Mouse (Mus musculus) intestine, embryonic 14.5 days (tissue): Measurements from ENCODE around the gene Map3k5. TPM values are rescaled to one million over a fixed set of nuclear protein-coding genes. Genes with fewer than 3 reads are reported as not detected.

ENCODE experiments used
- ATAC-seq: fragments of 200-750 bp; cut with Nextera tagmentation; replicated peaks from 2 replicates; pipeline ENCODE4 v1.8.0; 2017; ENCODE audit warnings: low read depth, moderate number of reproducible peaks, moderate TSS enrichment, moderate library complexity; ENCODE audit not compliant: low FRiP score, low TSS enrichment
- DNase-seq: peaks from one replicate; pipeline ENCODE4 v3.0.0-alpha.2; 2018; ENCODE audit warnings: low spot score
- H3K27ac ChIP-seq: fragments of 300-500 bp; sonication (generic); 2 replicates; pipeline ENCODE4 v1.5.1; 2014; ENCODE audit warnings: low read depth, mild to moderate bottlenecking, control low read depth
- H3K27me3 ChIP-seq: fragments of 300-500 bp; sonication (generic); replicated peaks from 2 replicates; pipeline ENCODE4 v1.6.1; 2014; ENCODE audit warnings: low read length, control low read depth; ENCODE audit not compliant: control insufficient read depth, insufficient read depth
- H3K36me3 ChIP-seq: fragments of 300-500 bp; sonication (generic); 2 replicates; pipeline ENCODE4 v1.6.1; 2014; ENCODE audit warnings: low read length, control low read depth; ENCODE audit not compliant: control insufficient read depth, insufficient read depth
- H3K4me1 ChIP-seq: fragments of 300-500 bp; sonication (generic); replicated peaks from 2 replicates; pipeline ENCODE4 v1.6.1; 2014; ENCODE audit warnings: low read length, control low read depth, mixed read lengths; ENCODE audit not compliant: control insufficient read depth, insufficient read depth
- H3K4me2 ChIP-seq: fragments of 300-500 bp; sonication (generic); 2 replicates; pipeline ENCODE4 v1.6.1; 2014; ENCODE audit warnings: low read length
- H3K4me3 ChIP-seq: fragments of 300-500 bp; sonication (generic); 2 replicates; pipeline ENCODE4 v1.5.1; 2014; ENCODE audit warnings: low read depth, low read length, control low read depth, mixed read lengths
- H3K9ac ChIP-seq: fragments of 300-500 bp; sonication (generic); 2 replicates; pipeline ENCODE4 v1.6.1; 2014; ENCODE audit warnings: mild to moderate bottlenecking, low read length
- H3K9me3 ChIP-seq: fragments of 300-500 bp; sonication (generic); 2 replicates; pipeline ENCODE4 v1.6.1; 2016; ENCODE audit warnings: low read length, control low read depth; ENCODE audit not compliant: control insufficient read depth
- WGBS: fragments of 180-500 bp; shearing (Covaris S2); extraction: QIAGEN DNeasy Blood & Tissue Kit; methylation state at CpG from one replicate; pipeline ENCODE4 v1.1.7; 2014; 5-methylcytosine and 5-hydroxymethylcytosine counted together
- polyA plus RNA-seq: library from polyadenylated mRNA; unstranded; fragments of >200 nt; fragmentation: Nextera tagmentation; extraction: Ambion mirVana; gene quantifications from 2 replicates; pipeline ENCODE4 v1.2.1, GENCODE M21; 2014

Map3k5 gene
- polyA plus RNA-seq, 1 experiment from 2014 or later: 2.8 TPM

GRCm38 (mm10) chr10:20010018-20010417, 75.7 kb downstream of the Map3k5 start:
- Histone ChIP-seq H3K4me1 (no peaks in the 10 kb centered on the region), H3K9me3 (no peaks in the 10 kb centered on the region), H3K27me3 (no peaks in the 10 kb centered on the region), H3K36me3 (no peaks in the 10 kb centered on the region), H3K4me3 (no peak overlapping the region), H3K4me2 (no peak overlapping the region), H3K9ac (no peak overlapping the region), H3K27ac (no peak overlapping the region)
- ATAC-seq (no peak), DNase-seq (no peak)
- 92% methylated on average over 3 of the region's 3 CpGs for WGBS

- H3K4me3 ChIP-seq: no peak overlapping the region
- no peaks in the 10 kb centered on the region for H3K27me3 ChIP-seq
- ATAC-seq (no peak), DNase-seq (no peak)
- no peak overlapping the region for H3K9ac ChIP-seq
- WGBS: 96% methylated on average over 10 of the region's 10 CpGs
- H3K36me3 ChIP-seq: no peaks in the 10 kb centered on the region
- H3K9me3 ChIP-seq: peaks cover 7% of the 10 kb centered on the region
- H3K4me2 ChIP-seq: no peak overlapping the region
- H3K27ac ChIP-seq: no peak overlapping the region
- no peaks in the 10 kb centered on the region for H3K4me1 ChIP-seq
These were observed 84.1 kb downstream of the Map3k5 start for GRCm38 (mm10) chr10:20018406-20018805.

GRCm38 (mm10) chr10:20018806-20019205, 84.5 kb downstream of the Map3k5 start:
- Histone ChIP-seq H3K4me2 (no peak overlapping the region), H3K4me3 (no peak overlapping the region), H3K36me3 (no peaks in the 10 kb centered on the region), H3K4me1 (no peaks in the 10 kb centered on the region), H3K27me3 (no peaks in the 10 kb centered on the region), H3K9me3 (peaks cover 7% of the 10 kb centered on the region), H3K9ac (no peak overlapping the region), H3K27ac (no peak overlapping the region)
- no peak for ATAC-seq
- WGBS: 92% methylated on average over 3 of the region's 3 CpGs
- no peak for DNase-seq

DNA sequence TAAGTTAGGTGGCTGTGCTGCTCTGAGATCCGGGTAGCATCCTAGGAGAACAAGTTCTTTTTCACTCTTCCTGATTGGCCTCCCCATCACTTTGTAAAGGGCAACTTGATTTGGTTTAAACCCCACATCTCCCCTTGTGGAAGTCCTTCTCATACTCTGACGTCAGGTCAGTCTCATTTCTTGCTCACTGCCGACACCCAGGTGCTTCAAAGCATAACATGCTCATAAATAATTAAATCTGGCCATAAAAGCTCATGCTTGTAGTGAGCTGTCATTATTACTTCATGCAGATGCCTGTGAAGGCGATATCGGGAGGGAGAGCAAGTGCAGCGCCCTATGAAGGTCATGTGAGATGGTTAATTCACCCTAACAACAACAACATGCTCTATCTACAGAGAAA, 87.0 kb downstream of the Map3k5 start:
- H3K4me1 ChIP-seq: no peaks in the 10 kb centered on the region
- DNase-seq (no peak), ATAC-seq (no peak)
- no peaks in the 10 kb centered on the region for H3K36me3 ChIP-seq
- peaks cover 7% of the 10 kb centered on the region for H3K9me3 ChIP-seq
- H3K27ac ChIP-seq: no peak overlapping the region
- H3K4me2 ChIP-seq: no peak overlapping the region
- no peak overlapping the region for H3K4me3 ChIP-seq
- no peak overlapping the region for H3K9ac ChIP-seq
- 81% methylated on average over 6 of the region's 6 CpGs for WGBS
- no peaks in the 10 kb centered on the region for H3K27me3 ChIP-seq

DNA sequence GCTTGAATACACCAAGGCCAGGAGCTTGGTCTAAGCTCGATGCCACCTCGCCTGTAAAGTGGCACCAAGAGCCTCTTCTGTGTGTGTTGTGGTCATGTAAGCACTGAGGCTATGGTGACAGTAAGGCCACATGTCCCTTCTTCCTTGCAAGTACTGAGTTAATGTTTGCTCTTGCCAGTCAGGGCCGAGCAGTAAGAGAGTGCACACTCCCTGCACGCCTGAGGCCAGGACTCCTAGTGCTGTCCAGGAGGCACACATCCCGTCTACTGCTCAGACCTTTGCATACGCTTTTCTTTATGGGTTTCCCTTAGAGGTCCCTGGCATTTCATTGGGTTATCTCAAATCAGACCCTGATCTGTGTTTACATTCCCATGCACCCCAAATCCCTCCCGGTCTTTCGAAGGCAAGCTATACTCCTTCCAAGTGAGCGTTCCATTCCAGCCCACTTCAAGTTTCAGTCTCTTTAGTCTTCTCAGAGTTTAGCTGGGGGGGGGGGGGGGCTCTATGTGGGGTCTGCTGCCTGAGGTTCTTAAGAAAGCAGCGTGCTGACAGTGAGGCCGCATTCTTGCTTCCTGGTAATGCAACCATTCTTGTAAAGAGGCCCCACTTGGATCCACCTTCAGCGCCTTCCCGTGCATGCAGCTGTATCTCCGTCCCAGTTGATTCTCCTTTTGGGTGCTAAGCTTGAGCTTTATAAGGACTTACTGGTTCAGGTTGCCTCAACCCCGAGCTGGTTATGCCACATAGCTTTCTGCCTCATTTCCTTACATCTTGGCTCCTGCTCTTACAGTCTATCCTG, 87.6 kb downstream of the Map3k5 start:
- 82% methylated on average over 15 of the region's 15 CpGs for WGBS
- no peak for DNase-seq
- Histone ChIP-seq H3K4me1 (no peaks in the 10 kb centered on the region), H3K9ac (no peak overlapping the region), H3K9me3 (peaks cover 7% of the 10 kb centered on the region), H3K4me2 (no peak overlapping the region), H3K36me3 (no peaks in the 10 kb centered on the region), H3K27me3 (no peaks in the 10 kb centered on the region), H3K27ac (no peak overlapping the region), H3K4me3 (no peak overlapping the region)
- ATAC-seq: no peak

DNA sequence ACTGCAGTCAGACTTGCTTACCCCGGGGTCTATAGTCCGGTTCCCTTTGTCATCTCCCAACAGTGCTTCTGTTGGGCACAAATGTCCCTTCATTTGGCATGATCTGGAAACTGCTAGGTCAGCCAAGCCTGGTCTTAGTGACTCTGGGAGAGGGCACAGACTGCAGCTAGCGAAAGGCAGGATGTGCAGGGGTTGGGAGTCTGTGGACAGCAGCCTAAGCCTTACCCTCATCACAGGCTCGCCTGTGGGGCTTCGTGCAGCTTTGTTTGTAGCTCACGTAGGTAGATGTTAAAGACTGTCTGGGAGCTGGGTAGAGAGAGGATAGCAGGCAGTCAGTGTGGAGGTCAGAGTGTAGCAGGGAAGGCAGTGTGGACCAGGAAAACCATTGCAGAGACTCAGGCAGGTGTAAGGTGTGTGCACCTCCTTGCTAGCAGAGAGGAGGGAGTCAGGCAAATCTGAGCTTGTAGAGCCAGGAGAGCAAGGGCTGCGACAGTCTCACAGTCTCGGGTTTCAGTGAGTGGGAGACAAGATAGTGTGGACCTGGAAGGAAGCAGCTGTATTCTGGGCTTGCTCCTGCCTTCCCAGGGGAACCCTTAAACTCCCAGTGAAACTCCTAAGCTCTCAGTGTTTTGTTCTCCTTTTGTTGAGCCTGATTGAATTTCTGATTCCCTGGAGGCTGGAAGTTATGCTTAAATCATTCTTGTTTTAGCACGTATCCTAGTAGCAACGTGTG, 88.5 kb downstream of the Map3k5 start:
- DNase-seq (no peak), ATAC-seq (no peak)
- H3K27ac ChIP-seq: no peak overlapping the region
- no peak overlapping the region for H3K9ac ChIP-seq
- WGBS: 63% methylated on average over 10 of the region's 10 CpGs
- no peak overlapping the region for H3K4me3 ChIP-seq
- peaks cover 5% of the 10 kb centered on the region for H3K9me3 ChIP-seq
- no peaks in the 10 kb centered on the region for H3K4me1 ChIP-seq
- H3K36me3 ChIP-seq: no peaks in the 10 kb centered on the region
- no peaks in the 10 kb centered on the region for H3K27me3 ChIP-seq
- H3K4me2 ChIP-seq: no peak overlapping the region

DNA sequence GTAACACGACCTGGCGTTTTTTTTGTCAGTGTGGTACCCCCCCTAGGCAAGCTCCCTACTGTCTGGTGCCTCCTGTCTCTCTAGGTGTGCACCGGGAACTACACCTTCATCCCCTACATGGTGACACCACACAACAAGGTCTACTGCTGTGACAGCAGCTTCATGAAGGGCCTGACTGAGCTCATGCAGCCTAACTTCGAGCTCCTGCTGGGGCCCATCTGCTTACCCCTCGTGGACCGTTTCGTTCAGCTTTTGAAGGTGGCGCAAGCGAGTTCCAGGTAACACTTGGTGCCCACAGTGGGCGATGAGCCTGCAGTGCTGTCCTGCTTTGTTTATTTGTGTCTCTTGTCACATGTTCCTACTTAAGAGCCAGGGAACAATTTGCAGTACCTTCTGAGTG, 89.3 kb downstream of the Map3k5 start:
- no peaks in the 10 kb centered on the region for H3K4me1 ChIP-seq
- H3K27ac ChIP-seq: no peak overlapping the region
- no peak overlapping the region for H3K4me2 ChIP-seq
- ATAC-seq (no peak), DNase-seq (no peak)
- 76% methylated on average over 10 of the region's 10 CpGs for WGBS
- no peaks in the 10 kb centered on the region for H3K36me3 ChIP-seq
- H3K4me3 ChIP-seq: no peak overlapping the region
- no peaks in the 10 kb centered on the region for H3K9me3 ChIP-seq
- no peak overlapping the region for H3K9ac ChIP-seq
- H3K27me3 ChIP-seq: no peaks in the 10 kb centered on the region

DNA sequence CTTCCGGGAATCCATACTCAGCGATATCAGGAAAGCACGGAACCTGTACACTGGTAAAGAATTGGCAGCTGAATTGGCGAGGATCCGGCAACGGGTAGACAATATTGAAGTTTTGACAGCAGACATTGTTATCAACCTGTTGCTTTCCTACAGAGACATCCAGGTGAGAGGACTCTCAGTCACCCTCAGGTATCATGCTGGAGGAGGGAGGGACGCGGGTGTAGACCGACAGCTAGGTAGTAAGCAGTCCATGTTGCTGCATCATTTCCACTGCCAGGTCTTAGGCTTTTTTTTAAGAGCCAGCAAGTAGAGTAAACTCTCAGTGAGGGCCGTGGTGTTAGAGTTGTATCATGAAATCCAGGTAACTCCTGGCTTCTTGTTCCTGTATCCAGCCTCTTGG, 90.6 kb downstream of the Map3k5 start:
- Histone ChIP-seq H3K27me3 (no peaks in the 10 kb centered on the region), H3K9ac (no peak overlapping the region), H3K36me3 (no peaks in the 10 kb centered on the region), H3K4me2 (no peak overlapping the region), H3K4me3 (no peak overlapping the region), H3K9me3 (no peaks in the 10 kb centered on the region), H3K4me1 (no peaks in the 10 kb centered on the region), H3K27ac (no peak overlapping the region)
- no peak for ATAC-seq
- no peak for DNase-seq
- 96% methylated on average over 10 of the region's 10 CpGs for WGBS
